Mouse (Mus musculus) megakaryocyte, embryonic 14.5 days (primary cell): ENCODE measurements around the gene Homer1.

Experiments
- FLI1 ChIP-seq: IDR thresholded peaks from 2 replicates; pipeline ENCODE4 v1.6.1; 2012; ENCODE audit warnings: low read length, inconsistent platforms, mixed read lengths
- GATA1 ChIP-seq: IDR thresholded peaks from 3 replicates; pipeline ENCODE4 v1.6.1; 2012; ENCODE audit warnings: mixed read lengths, low read length, inconsistent platforms, borderline replicate concordance

GRCm38 (mm10) chr13:93302846-93303562 is 3.6 kb downstream of the Homer1 start:
- TF ChIP-seq GATA1 = no peak
- no peak for TF ChIP-seq FLI1
